ENCODE assay signal across 9 mouse cellular contexts in genomic region chr4:32508572-32508971, GRCm38 (mm10).
DNase-seq lines count a peak whose midpoint lies in the region; ATAC-seq and TF ChIP-seq lines count a peak whose summit lies in the region.
"Had no signal": no experiment of that assay in that cellular context is flagged by ENCODE, and none has a peak within 500 bp of the region (broad histone marks: within the 10 kb centered on the region; RNA-seq: fewer than 3 reads in every experiment).

No protein-coding gene starts in this region.

- 22% methylated on average over 2 of the region's 2 CpGs for WGBS in lung, embryonic 16.5 days
- 44% methylated on average over 2 of the region's 2 CpGs for WGBS in hindbrain, embryonic 12.5 days
- 6% methylated on average over 2 of the region's 2 CpGs for WGBS in midbrain, postnatal 0 days

- 0 out of 2 replicates have a peak, but pooled peaks have one; percentile 1 for TF ChIP-seq CTCF in midbrain, postnatal 0 days (IDR thresholded peaks at IDR 0.05)

- peaks cover 18% of the 10 kb centered on the region for H3K4me1 ChIP-seq in lung, embryonic 16.5 days (replicated peaks; ENCODE audit: control insufficient read depth, insufficient read depth, low read length)
- H3K4me1 ChIP-seq in hindbrain, embryonic 12.5 days, result peaks cover 18% of the 10 kb centered on the region
- H3K4me1 ChIP-seq in midbrain, postnatal 0 days (ENCODE audit: insufficient read depth, low read length), result peaks cover 4% of the 10 kb centered on the region; the same call in 1 of the 2 replicates

- peak; percentile 37 for ATAC-seq in lung, embryonic 16.5 days (ENCODE audit: low read depth)
- ATAC-seq in hindbrain, embryonic 12.5 days (ENCODE audit: low FRiP score), result no peak
- ATAC-seq in midbrain, postnatal 0 days (ENCODE audit: low FRiP score), result peak; percentile 55; the same call in 1 of the 2 replicates

- H3K4me2 ChIP-seq in lung, embryonic 16.5 days (ENCODE audit: low read depth, low read length), result no peak overlapping the region
- H3K4me2 ChIP-seq in hindbrain, embryonic 12.5 days (replicated peaks), result no peak overlapping the region
- H3K4me2 ChIP-seq in midbrain, postnatal 0 days (ENCODE audit: low read depth, low read length, poor library complexity, severe bottlenecking), result no peak overlapping the region

- no peak overlapping the region for H3K4me3 ChIP-seq in lung, embryonic 16.5 days (ENCODE audit: low read length)
- no peak overlapping the region for H3K4me3 ChIP-seq in hindbrain, embryonic 12.5 days
- no peak overlapping the region for H3K4me3 ChIP-seq in midbrain, postnatal 0 days (ENCODE audit: low read depth, low read length)

- H3K27me3 ChIP-seq in lung, embryonic 16.5 days (ENCODE audit: control insufficient read depth, insufficient read depth, low read depth, low read length), result no peaks in the 10 kb centered on the region
- H3K27me3 ChIP-seq in hindbrain, embryonic 12.5 days, result no peaks in the 10 kb centered on the region
- H3K27me3 ChIP-seq in midbrain, postnatal 0 days (ENCODE audit: insufficient read depth, low read length), result no peaks in the 10 kb centered on the region

- H3K27ac ChIP-seq in lung, embryonic 16.5 days (ENCODE audit: low read length), result peak overlapping the region; percentile 37; the same call in 1 of the 2 replicates
- peak overlapping the region; percentile 74 for H3K27ac ChIP-seq in hindbrain, embryonic 12.5 days
- H3K27ac ChIP-seq in midbrain, postnatal 0 days (ENCODE audit: low read depth, low read length), result peak overlapping the region; percentile 68

- no peaks in the 10 kb centered on the region for H3K9me3 ChIP-seq in lung, embryonic 16.5 days (ENCODE audit: control insufficient read depth, low read length)
- H3K9me3 ChIP-seq in hindbrain, embryonic 12.5 days (replicated peaks), result no peaks in the 10 kb centered on the region
- H3K9me3 ChIP-seq in midbrain, postnatal 0 days (ENCODE audit: low read length), result no peaks in the 10 kb centered on the region

- peak; percentile 3 for DNase-seq in heart, adult 11 months
- no peak for DNase-seq in heart, adult 18-20 months
- DNase-seq in lung, postnatal 14 days, result no peak
- DNase-seq in midbrain, postnatal 0 days (ENCODE audit: low spot score), result peak; percentile 57
- no peak for DNase-seq in adrenal gland, adult (ENCODE audit: inconsistent age in 2 of 2, low spot score in 1 of 2)
- no peak for DNase-seq in frontal cortex, adult 2 months (ENCODE audit: extremely low spot score in 1 of 2, low spot score in 1 of 2)
- DNase-seq: liver had no signal

- H3K36me3 ChIP-seq in lung, embryonic 16.5 days (ENCODE audit: control insufficient read depth, insufficient read depth, low read length), result no peaks in the 10 kb centered on the region
- peaks cover 5% of the 10 kb centered on the region; the same call in 1 of the 2 replicates for H3K36me3 ChIP-seq in hindbrain, embryonic 12.5 days
- H3K36me3 ChIP-seq in midbrain, postnatal 0 days (ENCODE audit: insufficient read depth, low read length), result 0 out of 2 replicates have a peak, but pooled peaks cover 3% of the 10 kb centered on the region

- H3K9ac ChIP-seq in lung, embryonic 16.5 days (ENCODE audit: low read length), result no peak overlapping the region
- no peak overlapping the region for H3K9ac ChIP-seq in hindbrain, embryonic 12.5 days
- no peak overlapping the region for H3K9ac ChIP-seq in midbrain, postnatal 0 days (replicated peaks; ENCODE audit: low read length, poor library complexity, severe bottlenecking)

Comparison
In these comparisons a context has a peak if more than half of its experiments do, and no peak if none do; other contexts are left out.
1. DNase-seq: peak in heart, adult 11 months (single experiment) and midbrain, postnatal 0 days (single experiment); none in heart, adult 18-20 months (0 of 2), lung, postnatal 14 days (single experiment), adrenal gland, adult (0 of 2) and frontal cortex, adult 2 months (0 of 2).
2. Peak in every context shown above with its lines, with median percentiles within 50 percentile points of each other: H3K27ac ChIP-seq.